Mouse (Mus musculus) midbrain, embryonic 13.5 days (tissue): ENCODE measurements around the gene Tshz3. TPM values are rescaled to one million over a fixed set of nuclear protein-coding genes. Genes with fewer than 3 reads are reported as not detected.

Experiments
- ATAC-seq: fragments of 200-750 bp; cut with Nextera tagmentation; 2 replicates; pipeline ENCODE4 v1.8.0; 2017; ENCODE audit warnings: mild to moderate bottlenecking, moderate TSS enrichment, moderate library complexity
- H3K27ac ChIP-seq: fragments of 300-500 bp; sonication (generic); 2 replicates; pipeline ENCODE4 v1.5.1; 2015; ENCODE audit warnings: inconsistent platforms, mild to moderate bottlenecking, moderate library complexity
- H3K27me3 ChIP-seq: fragments of 300-500 bp; sonication (generic); 2 replicates; pipeline ENCODE4 v1.6.1; 2015; ENCODE audit warnings: mild to moderate bottlenecking, inconsistent platforms
- H3K36me3 ChIP-seq: fragments of 300-500 bp; sonication (generic); 2 replicates; pipeline ENCODE4 v1.6.1; 2015; ENCODE audit warnings: mild to moderate bottlenecking, inconsistent platforms
- H3K4me1 ChIP-seq: fragments of 300-500 bp; sonication (generic); replicated peaks from 2 replicates; pipeline ENCODE4 v1.6.1; 2015; ENCODE audit warnings: inconsistent platforms
- H3K4me2 ChIP-seq: fragments of 300-500 bp; sonication (generic); replicated peaks from 2 replicates; pipeline ENCODE4 v1.6.1; 2015; ENCODE audit warnings: moderate library complexity, mild to moderate bottlenecking, inconsistent platforms
- H3K4me3 ChIP-seq: fragments of 300-500 bp; sonication (generic); replicated peaks from 2 replicates; pipeline ENCODE4 v1.5.1; 2015; ENCODE audit warnings: mild to moderate bottlenecking, inconsistent platforms
- H3K9ac ChIP-seq: fragments of 300-500 bp; sonication (generic); replicated peaks from 2 replicates; pipeline ENCODE4 v1.6.1; 2015; ENCODE audit warnings: mild to moderate bottlenecking, inconsistent platforms
- H3K9me3 ChIP-seq: fragments of 300-500 bp; sonication (generic); 2 replicates; pipeline ENCODE4 v1.6.1; 2016; ENCODE audit warnings: mild to moderate bottlenecking, inconsistent platforms
- WGBS: fragments of 180-500 bp; shearing (Covaris S2); methylation state at CpG from one replicate; pipeline ENCODE4 v1.1.7; 2015; 5-methylcytosine and 5-hydroxymethylcytosine counted together
- polyA plus RNA-seq: library from polyadenylated mRNA; unstranded; fragments of >200 nt; fragmentation: Nextera tagmentation; extraction: Ambion mirVana; gene quantifications from 2 replicates; pipeline ENCODE4 v1.2.1, GENCODE M21; 2015

Gene Tshz3
- polyA plus RNA-seq, 1 experiment from 2014 or later, result 7.9 TPM

GRCm38 (mm10) chr7:36697118-36697855 is 631 bp upstream of the Tshz3 start:
- peak overlapping the region; percentile 97 for H3K4me2 ChIP-seq
- H3K36me3 ChIP-seq, result no peaks in the 10 kb centered on the region
- H3K9ac ChIP-seq, result peak overlapping the region; percentile 82
- WGBS, result under 1% methylated on average over 34 of the region's 62 CpGs
- H3K4me3 ChIP-seq, result peak overlapping the region; percentile 82
- peak overlapping the region; percentile 83 for H3K27ac ChIP-seq
- H3K27me3 ChIP-seq, result peaks cover 45% of the 10 kb centered on the region
- peaks cover 32% of the 10 kb centered on the region for H3K4me1 ChIP-seq
- no peaks in the 10 kb centered on the region for H3K9me3 ChIP-seq
- ATAC-seq, result peak; percentile 71

- H3K36me3 ChIP-seq, result no peaks in the 10 kb centered on the region
- no peaks in the 10 kb centered on the region for H3K9me3 ChIP-seq
- peak overlapping the region; percentile 82 for H3K9ac ChIP-seq
- H3K4me1 ChIP-seq, result peaks cover 32% of the 10 kb centered on the region
- under 1% methylated on average over 16 of the region's 16 CpGs for WGBS
- peak overlapping the region; percentile 97 for H3K4me2 ChIP-seq
- H3K4me3 ChIP-seq, result peak overlapping the region; percentile 82
- peak; percentile 5; the same call in 1 of the 2 replicates for ATAC-seq
- H3K27ac ChIP-seq, result peak overlapping the region; percentile 83
- H3K27me3 ChIP-seq, result peaks cover 32% of the 10 kb centered on the region
Measured at GRCm38 (mm10) chr7:36698589-36698946, 650 bp downstream of the Tshz3 start.

DNA sequence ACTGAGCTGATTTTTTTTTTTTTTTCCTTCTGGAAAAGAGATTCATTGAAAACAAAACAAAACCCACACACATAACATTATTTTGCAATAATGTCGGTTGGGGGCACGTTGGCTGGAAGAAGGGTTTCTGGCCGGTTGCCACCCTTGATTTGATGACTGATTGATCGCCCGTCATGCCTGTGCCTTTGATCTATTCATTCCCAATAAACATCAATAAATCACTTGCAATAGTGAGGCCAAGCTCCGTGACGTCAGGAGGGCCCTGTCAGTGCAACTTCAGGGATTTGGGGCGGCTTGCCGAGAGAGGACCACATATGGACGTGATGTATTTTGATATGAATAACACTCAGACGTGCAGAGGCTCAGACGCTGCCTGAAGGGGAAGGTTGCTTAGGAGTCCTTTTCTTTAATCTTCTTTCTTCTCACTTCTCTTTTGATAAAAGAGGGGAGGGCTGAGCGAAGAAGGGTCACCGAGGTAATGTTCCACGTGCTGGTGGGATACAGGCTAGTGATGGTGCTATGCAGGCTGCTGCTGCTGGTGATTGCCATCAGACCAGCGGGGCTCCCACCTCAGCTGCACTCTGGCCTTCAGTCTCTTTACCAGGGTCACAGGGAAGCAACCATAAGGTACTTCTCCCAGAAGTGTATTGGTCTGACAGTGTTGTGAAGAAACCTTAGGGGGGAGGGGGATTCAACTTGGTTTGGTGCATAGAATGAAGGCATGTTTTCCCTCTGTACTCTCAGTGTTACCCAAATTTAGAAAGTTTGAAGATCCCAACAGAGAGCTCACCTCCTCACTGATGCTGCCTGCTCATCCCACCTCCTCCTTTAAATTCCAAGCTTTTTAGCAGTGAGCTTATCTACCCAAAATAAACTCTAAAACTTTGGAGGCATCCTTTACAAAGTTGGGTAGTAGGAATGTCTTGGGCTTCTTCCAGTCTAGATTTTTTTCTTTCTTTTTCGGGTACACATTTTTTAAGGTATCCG is 1.4 kb downstream of the Tshz3 start:
- peak overlapping the region; percentile 97 for H3K4me2 ChIP-seq
- H3K9me3 ChIP-seq, result no peaks in the 10 kb centered on the region
- H3K9ac ChIP-seq, result peak overlapping the region; percentile 82
- H3K27me3 ChIP-seq, result peaks cover 25% of the 10 kb centered on the region
- peak overlapping the region; percentile 82 for H3K4me3 ChIP-seq
- H3K4me1 ChIP-seq, result peaks cover 34% of the 10 kb centered on the region
- no peak for ATAC-seq
- H3K36me3 ChIP-seq, result no peaks in the 10 kb centered on the region
- WGBS, result 9% methylated on average over 18 of the region's 18 CpGs
- no peak overlapping the region for H3K27ac ChIP-seq

DNA sequence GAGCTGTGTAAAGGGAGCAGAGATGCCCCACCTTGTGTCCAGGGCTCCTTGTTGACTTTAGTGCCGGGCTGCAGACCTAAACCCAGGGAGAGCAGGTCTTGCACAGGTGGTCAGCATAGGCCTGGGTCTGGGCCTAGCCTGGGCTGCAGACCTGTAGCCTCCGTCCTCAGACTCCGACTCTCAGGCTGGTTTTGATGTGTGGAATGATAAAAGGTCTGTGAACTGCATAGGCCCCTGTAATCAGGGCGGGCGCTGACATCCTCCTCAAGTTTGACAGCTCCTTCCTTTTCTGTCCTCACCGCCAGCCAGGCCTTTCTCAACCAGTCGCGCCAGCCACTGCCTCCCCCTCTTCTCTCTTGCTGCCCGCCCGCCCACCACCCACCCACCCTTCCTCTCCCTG is 8.7 kb downstream of the Tshz3 start:
- Histone ChIP-seq H3K27ac (peak overlapping the region; percentile 47; the same call in 1 of the 2 replicates), H3K27me3 (peaks cover 2% of the 10 kb centered on the region; the same call in 1 of the 2 replicates), H3K4me2 (0 out of 2 replicates have a peak overlapping the region, but pooled peaks have one; percentile 14), H3K4me1 (peaks cover 52% of the 10 kb centered on the region), H3K36me3 (no peaks in the 10 kb centered on the region), H3K9ac (no peak overlapping the region), H3K4me3 (no peak overlapping the region), H3K9me3 (no peaks in the 10 kb centered on the region)
- 24% methylated on average over 9 of the region's 10 CpGs for WGBS
- peak; percentile 59 for ATAC-seq

DNA sequence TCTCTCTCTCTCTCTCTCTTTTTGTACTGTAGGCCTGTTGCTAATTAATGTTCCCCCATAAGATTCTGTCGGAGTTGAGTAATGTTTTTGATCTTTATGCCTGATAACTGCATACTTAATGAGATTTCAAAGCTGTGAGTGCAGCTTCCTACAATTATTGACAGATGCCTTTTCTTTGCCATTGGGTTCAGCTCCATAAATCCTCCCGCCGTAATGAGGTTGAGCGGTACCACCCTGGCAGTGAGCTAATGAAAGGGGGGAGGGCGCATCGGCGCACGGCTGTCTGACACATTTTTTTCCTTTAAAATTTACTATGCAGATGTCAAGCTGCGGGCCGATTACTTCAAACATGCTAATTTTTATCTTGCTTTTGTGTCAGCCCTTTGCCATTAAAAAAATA is 9.3 kb downstream of the Tshz3 start:
- Histone ChIP-seq H3K4me3 (no peak overlapping the region), H3K27ac (peak overlapping the region; percentile 65; the same call in 1 of the 2 replicates), H3K36me3 (no peaks in the 10 kb centered on the region), H3K4me2 (peak overlapping the region; percentile 31; the same call in 1 of the 2 replicates), H3K27me3 (no peaks in the 10 kb centered on the region), H3K9me3 (no peaks in the 10 kb centered on the region), H3K4me1 (peaks cover 52% of the 10 kb centered on the region), H3K9ac (no peak overlapping the region)
- ATAC-seq, result peak; percentile 47; the same call in 1 of the 2 replicates
- WGBS, result 18% methylated on average over 10 of the region's 10 CpGs

- Histone ChIP-seq H3K36me3 (no peaks in the 10 kb centered on the region), H3K27me3 (no peaks in the 10 kb centered on the region), H3K9me3 (no peaks in the 10 kb centered on the region), H3K4me3 (no peak overlapping the region), H3K27ac (peak overlapping the region; percentile 65), H3K4me2 (peak overlapping the region; percentile 25), H3K4me1 (peaks cover 52% of the 10 kb centered on the region), H3K9ac (peak overlapping the region; percentile 8; the same call in 1 of the 2 replicates)
- peak; percentile 71 for ATAC-seq
- 49% methylated on average over 17 of the region's 17 CpGs for WGBS
Measured at GRCm38 (mm10) chr7:36707681-36708350, 9.9 kb downstream of the Tshz3 start.

GRCm38 (mm10) chr7:36708823-36709222 is 10.9 kb downstream of the Tshz3 start:
- 53% methylated on average over 3 of the region's 3 CpGs for WGBS
- H3K4me3 ChIP-seq, result no peak overlapping the region
- no peak overlapping the region for H3K4me2 ChIP-seq
- ATAC-seq, result no peak
- H3K36me3 ChIP-seq, result no peaks in the 10 kb centered on the region
- H3K9ac ChIP-seq, result no peak overlapping the region
- no peaks in the 10 kb centered on the region for H3K9me3 ChIP-seq
- H3K27ac ChIP-seq, result no peak overlapping the region
- no peaks in the 10 kb centered on the region for H3K27me3 ChIP-seq
- peaks cover 52% of the 10 kb centered on the region for H3K4me1 ChIP-seq

GRCm38 (mm10) chr7:36709239-36709638 is 11.3 kb downstream of the Tshz3 start:
- Histone ChIP-seq H3K36me3 (no peaks in the 10 kb centered on the region), H3K9me3 (no peaks in the 10 kb centered on the region), H3K9ac (no peak overlapping the region), H3K4me1 (peaks cover 51% of the 10 kb centered on the region), H3K27me3 (no peaks in the 10 kb centered on the region), H3K4me3 (no peak overlapping the region), H3K4me2 (no peak overlapping the region), H3K27ac (no peak overlapping the region)
- ATAC-seq, result peak; percentile 38
- WGBS, result 17% methylated on average over 2 of the region's 2 CpGs

- no peaks in the 10 kb centered on the region for H3K9me3 ChIP-seq
- H3K27ac ChIP-seq, result peak overlapping the region; percentile 53; the same call in 1 of the 2 replicates
- no peak overlapping the region for H3K4me3 ChIP-seq
- ATAC-seq, result no peak
- no peaks in the 10 kb centered on the region for H3K36me3 ChIP-seq
- peaks cover 50% of the 10 kb centered on the region for H3K4me1 ChIP-seq
- H3K9ac ChIP-seq, result no peak overlapping the region
- H3K27me3 ChIP-seq, result no peaks in the 10 kb centered on the region
- 59% methylated on average over 12 of the region's 12 CpGs for WGBS
- H3K4me2 ChIP-seq, result no peak overlapping the region
Measured at GRCm38 (mm10) chr7:36709974-36710373, 12.1 kb downstream of the Tshz3 start.

GRCm38 (mm10) chr7:36710387-36710786 is 12.5 kb downstream of the Tshz3 start:
- Histone ChIP-seq H3K27me3 (no peaks in the 10 kb centered on the region), H3K4me1 (peaks cover 50% of the 10 kb centered on the region), H3K4me3 (no peak overlapping the region), H3K36me3 (no peaks in the 10 kb centered on the region), H3K9me3 (no peaks in the 10 kb centered on the region), H3K9ac (no peak overlapping the region), H3K27ac (0 out of 2 replicates have a peak overlapping the region, but pooled peaks have one; percentile 53), H3K4me2 (no peak overlapping the region)
- ATAC-seq, result no peak
- 46% methylated on average over 6 of the region's 6 CpGs for WGBS

GRCm38 (mm10) chr7:36711766-36712165 is 13.8 kb downstream of the Tshz3 start:
- no peak overlapping the region for H3K4me3 ChIP-seq
- 74% methylated on average over 2 of the region's 2 CpGs for WGBS
- no peak overlapping the region for H3K4me2 ChIP-seq
- H3K36me3 ChIP-seq, result no peaks in the 10 kb centered on the region
- no peak overlapping the region for H3K9ac ChIP-seq
- no peak for ATAC-seq
- H3K27ac ChIP-seq, result no peak overlapping the region
- H3K9me3 ChIP-seq, result no peaks in the 10 kb centered on the region
- H3K27me3 ChIP-seq, result no peaks in the 10 kb centered on the region
- peaks cover 37% of the 10 kb centered on the region for H3K4me1 ChIP-seq
